Mouse (Mus musculus): Measurements from ENCODE around the gene Ap3d1. TPM values are rescaled to one million over a fixed set of nuclear protein-coding genes. Genes with fewer than 3 reads are reported as not detected.

Ap3d1 gene
- polyA plus RNA-seq, 1 experiment from 2014 or later = 57.6 TPM

GRCm38 (mm10) chr10:80677128-80677875 is 64.8 kb downstream of the Ap3d1 start:
- H3K4me2 ChIP-seq (ENCODE audit: low read depth, low read length) = peak overlapping the region; percentile 82
- H3K27ac ChIP-seq (replicated peaks; ENCODE audit: low read depth, low read length) = peak overlapping the region; percentile 94
- H3K27me3 ChIP-seq (ENCODE audit: control insufficient read depth, insufficient read depth, low read length) = no peaks in the 10 kb centered on the region
- H3K36me3 ChIP-seq (replicated peaks; ENCODE audit: control insufficient read depth, insufficient read depth, low read depth, low read length) = no peaks in the 10 kb centered on the region
- H3K9me3 ChIP-seq (replicated peaks; ENCODE audit: control insufficient read depth, low read length) = no peaks in the 10 kb centered on the region
- peak overlapping the region; percentile 41 for H3K4me3 ChIP-seq (ENCODE audit: low read depth, low read length)
- ATAC-seq (replicated peaks; ENCODE audit: insufficient number of reproducible peaks, low FRiP score, low TSS enrichment, low read depth) (no peak), DNase-seq (ENCODE audit: low spot score) (no peak)
- H3K9ac ChIP-seq (replicated peaks; ENCODE audit: low read length) = peak overlapping the region; percentile 85
- WGBS = 40% methylated on average over 9 of the region's 9 CpGs
- H3K4me1 ChIP-seq (ENCODE audit: control insufficient read depth, insufficient read depth, low read length) = peaks cover 20% of the 10 kb centered on the region

DNA sequence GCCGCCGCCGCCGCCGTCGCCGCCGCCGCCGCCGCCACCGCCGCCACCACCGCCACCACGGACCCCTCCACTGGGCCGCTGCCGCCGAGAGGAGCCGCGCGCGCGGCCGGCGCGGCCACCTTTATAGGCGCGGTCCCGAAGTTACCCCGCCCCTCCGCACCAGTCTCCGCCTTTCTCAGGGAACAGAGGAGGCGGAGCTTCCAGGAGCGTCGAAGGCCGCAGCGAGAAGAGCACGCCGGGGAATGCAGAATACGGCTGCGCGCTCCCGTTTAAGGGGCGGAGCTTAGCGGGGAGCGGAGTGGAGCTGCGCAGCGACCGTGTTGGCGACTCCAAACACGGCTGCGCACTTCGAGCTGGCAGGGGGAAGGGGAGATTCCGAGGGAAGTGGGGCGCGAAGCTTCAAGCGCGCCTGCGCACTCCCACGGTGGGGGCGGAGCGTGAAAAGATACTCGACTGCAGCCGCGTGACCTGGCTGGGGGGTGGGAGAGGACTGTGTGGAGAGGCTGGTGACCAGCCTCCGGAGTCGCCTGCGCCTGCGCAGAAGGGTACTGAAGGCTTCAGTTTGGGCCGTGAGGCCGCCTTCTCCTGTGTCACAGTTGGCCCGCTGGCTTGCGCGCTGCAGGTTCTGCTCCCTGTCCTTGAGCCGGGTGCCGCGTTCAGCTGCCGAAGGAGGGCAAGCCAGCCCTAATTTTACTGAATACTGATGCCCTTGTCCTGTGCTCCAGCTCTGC is 65.7 kb downstream of the Ap3d1 start:
- H3K9ac ChIP-seq (replicated peaks; ENCODE audit: low read length) = peak overlapping the region; percentile 97
- ATAC-seq (replicated peaks; ENCODE audit: insufficient number of reproducible peaks, low FRiP score, low TSS enrichment, low read depth) = peak; percentile 93

DNA sequence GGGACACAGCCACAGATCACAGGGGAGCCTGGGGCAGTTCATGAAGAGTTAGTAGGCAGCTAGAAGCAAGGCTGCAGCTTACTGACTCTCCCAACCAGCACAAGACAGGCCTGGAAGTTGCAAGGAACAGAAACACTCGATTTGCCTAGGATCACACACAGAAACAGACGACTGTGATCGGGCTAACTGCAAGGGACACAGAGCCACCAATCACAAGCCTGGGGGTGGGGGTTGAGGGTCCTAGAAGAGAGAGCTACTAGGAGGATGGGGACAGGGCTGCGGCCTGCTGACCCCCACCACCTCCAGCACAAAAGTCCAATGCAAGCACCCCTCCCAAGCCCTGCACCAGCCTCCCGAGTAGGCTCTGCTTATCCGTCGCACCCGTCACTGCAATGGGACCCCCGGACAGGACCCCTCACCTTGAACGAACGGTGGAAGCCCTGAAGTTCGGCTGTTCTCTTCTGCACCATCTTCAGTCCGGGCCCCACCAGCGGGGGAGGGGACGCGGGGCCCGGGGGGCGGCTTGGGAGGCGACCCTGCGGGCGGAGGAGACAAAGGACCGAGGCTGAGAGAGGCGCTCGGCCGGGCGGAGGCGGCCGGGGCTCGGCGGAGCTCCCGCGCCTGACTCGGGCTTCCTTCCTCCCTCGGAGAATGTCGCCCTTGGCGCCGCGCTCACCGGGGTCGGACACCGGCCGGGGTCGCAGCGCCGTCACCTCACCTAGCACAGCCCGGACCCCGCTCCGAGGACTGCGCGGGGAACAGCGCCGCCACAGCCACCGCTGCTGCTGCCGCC is 66.5 kb downstream of the Ap3d1 start:
- H3K9ac ChIP-seq (replicated peaks; ENCODE audit: low read length) = peak overlapping the region; percentile 97
- peaks cover 5% of the 10 kb centered on the region; the same call in 1 of the 2 replicates for H3K36me3 ChIP-seq (replicated peaks; ENCODE audit: control insufficient read depth, insufficient read depth, low read depth, low read length)
- ATAC-seq (replicated peaks; ENCODE audit: insufficient number of reproducible peaks, low FRiP score, low TSS enrichment, low read depth) (peak; percentile 20), DNase-seq (ENCODE audit: low spot score) (peak; percentile 40)
- no peaks in the 10 kb centered on the region for H3K9me3 ChIP-seq (replicated peaks; ENCODE audit: control insufficient read depth, low read length)
- under 1% methylated on average over 49 of the region's 54 CpGs for WGBS
- peak overlapping the region; percentile 77 for H3K4me2 ChIP-seq (ENCODE audit: low read depth, low read length)
- peak overlapping the region; percentile 47 for H3K27ac ChIP-seq (replicated peaks; ENCODE audit: low read depth, low read length)
- H3K4me3 ChIP-seq (ENCODE audit: low read depth, low read length) = peak overlapping the region; percentile 100
- peaks cover 20% of the 10 kb centered on the region for H3K4me1 ChIP-seq (ENCODE audit: control insufficient read depth, insufficient read depth, low read length)
- no peaks in the 10 kb centered on the region for H3K27me3 ChIP-seq (ENCODE audit: control insufficient read depth, insufficient read depth, low read length)

More for the DNA sequence above, 65.7 kb downstream of the Ap3d1 start:
- DNase-seq (ENCODE audit: low spot score) = peak; percentile 100
- WGBS = under 1% methylated on average over 59 of the region's 78 CpGs
- peaks cover 20% of the 10 kb centered on the region for H3K4me1 ChIP-seq (ENCODE audit: control insufficient read depth, insufficient read depth, low read length)
- peak overlapping the region; percentile 82 for H3K4me2 ChIP-seq (ENCODE audit: low read depth, low read length)
- H3K27ac ChIP-seq (replicated peaks; ENCODE audit: low read depth, low read length) = peak overlapping the region; percentile 94
- no peaks in the 10 kb centered on the region for H3K9me3 ChIP-seq (replicated peaks; ENCODE audit: control insufficient read depth, low read length)
- H3K27me3 ChIP-seq (ENCODE audit: control insufficient read depth, insufficient read depth, low read length) = no peaks in the 10 kb centered on the region
- no peaks in the 10 kb centered on the region for H3K36me3 ChIP-seq (replicated peaks; ENCODE audit: control insufficient read depth, insufficient read depth, low read depth, low read length)
- peak overlapping the region; percentile 100 for H3K4me3 ChIP-seq (ENCODE audit: low read depth, low read length)

DNA sequence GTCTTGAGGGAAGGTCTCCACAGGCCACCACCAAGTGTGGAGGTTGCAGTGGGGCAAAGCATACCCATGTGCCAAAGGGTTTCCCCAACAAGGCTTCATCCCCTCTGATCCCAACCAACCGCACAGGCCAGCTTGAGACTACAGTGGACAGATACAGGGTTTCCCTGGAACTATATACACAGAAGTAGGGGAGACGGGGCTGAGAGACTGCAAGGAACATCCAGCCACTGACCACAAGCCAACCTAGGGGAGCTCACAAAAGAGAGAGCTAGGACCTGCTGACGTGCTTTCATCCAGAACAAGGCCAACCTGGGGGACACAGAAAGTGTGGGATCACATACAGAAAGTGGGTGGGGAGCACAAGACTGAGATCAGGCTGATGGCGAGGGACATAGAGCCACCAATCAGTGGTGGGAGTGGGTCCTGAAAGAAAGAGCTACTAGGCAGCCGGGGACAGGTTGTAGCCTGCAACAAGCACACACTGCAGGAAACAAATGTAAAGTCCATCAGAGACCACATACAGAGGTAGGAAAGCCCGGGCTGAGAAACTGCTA is 67.1 kb downstream of the Ap3d1 start:
- peak overlapping the region; percentile 77 for H3K4me2 ChIP-seq (ENCODE audit: low read depth, low read length)
- peak overlapping the region; percentile 97 for H3K9ac ChIP-seq (replicated peaks; ENCODE audit: low read length)
- DNase-seq (ENCODE audit: low spot score) (no peak), ATAC-seq (replicated peaks; ENCODE audit: insufficient number of reproducible peaks, low FRiP score, low TSS enrichment, low read depth) (no peak)
- no peaks in the 10 kb centered on the region for H3K27me3 ChIP-seq (ENCODE audit: control insufficient read depth, insufficient read depth, low read length)
- H3K36me3 ChIP-seq (replicated peaks; ENCODE audit: control insufficient read depth, insufficient read depth, low read depth, low read length) = peaks cover 7% of the 10 kb centered on the region
- H3K9me3 ChIP-seq (replicated peaks; ENCODE audit: control insufficient read depth, low read length) = no peaks in the 10 kb centered on the region
- H3K4me1 ChIP-seq (ENCODE audit: control insufficient read depth, insufficient read depth, low read length) = peaks cover 20% of the 10 kb centered on the region
- WGBS = 33% methylated on average over 6 of the region's 6 CpGs
- peak overlapping the region; percentile 100 for H3K4me3 ChIP-seq (ENCODE audit: low read depth, low read length)
- peak overlapping the region; percentile 47; the same call in 1 of the 2 replicates for H3K27ac ChIP-seq (replicated peaks; ENCODE audit: low read depth, low read length)

- no peak overlapping the region for H3K27ac ChIP-seq (replicated peaks; ENCODE audit: low read depth, low read length)
- no peak for DNase-seq (ENCODE audit: low spot score)
- WGBS = 61% methylated on average over 5 of the region's 5 CpGs
Observed at GRCm38 (mm10) chr10:80674161-80674711, 67.8 kb downstream of the Ap3d1 start.

DNA sequence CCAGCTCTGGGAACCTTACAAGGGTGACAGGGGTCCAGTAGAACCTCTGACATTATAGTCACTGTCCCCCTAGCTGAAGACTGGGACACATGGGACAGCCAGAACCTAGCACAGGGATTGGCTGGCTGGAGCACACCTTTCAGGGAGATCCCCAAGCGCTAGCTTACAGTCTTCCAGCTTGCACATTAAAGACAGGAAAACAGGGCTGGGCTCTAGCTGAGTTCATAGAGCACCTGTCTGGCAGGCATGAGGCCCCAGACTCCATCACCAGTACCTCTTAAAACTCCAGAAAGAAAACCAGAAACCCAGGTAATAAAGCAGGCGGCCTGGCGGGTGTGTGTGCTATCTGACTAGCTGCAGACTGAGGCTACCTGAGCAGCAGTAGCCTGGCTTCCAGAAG is 68.4 kb downstream of the Ap3d1 start:
- no peak overlapping the region for H3K4me3 ChIP-seq (ENCODE audit: low read depth, low read length)
- H3K27ac ChIP-seq (replicated peaks; ENCODE audit: low read depth, low read length) = no peak overlapping the region

More at GRCm38 (mm10) chr10:80674161-80674711, 67.8 kb downstream of the Ap3d1 start:
- H3K27me3 ChIP-seq (ENCODE audit: control insufficient read depth, insufficient read depth, low read length) = no peaks in the 10 kb centered on the region
- no peaks in the 10 kb centered on the region for H3K9me3 ChIP-seq (replicated peaks; ENCODE audit: control insufficient read depth, low read length)
- no peak for ATAC-seq (replicated peaks; ENCODE audit: insufficient number of reproducible peaks, low FRiP score, low TSS enrichment, low read depth)
- peaks cover 12% of the 10 kb centered on the region for H3K36me3 ChIP-seq (replicated peaks; ENCODE audit: control insufficient read depth, insufficient read depth, low read depth, low read length)
- peak overlapping the region; percentile 97 for H3K9ac ChIP-seq (replicated peaks; ENCODE audit: low read length)
- peak overlapping the region; percentile 77 for H3K4me2 ChIP-seq (ENCODE audit: low read depth, low read length)
- H3K4me3 ChIP-seq (ENCODE audit: low read depth, low read length) = peak overlapping the region; percentile 100
- peaks cover 20% of the 10 kb centered on the region for H3K4me1 ChIP-seq (ENCODE audit: control insufficient read depth, insufficient read depth, low read length)

GRCm38 (mm10) chr10:80671936-80672690 is 70.0 kb downstream of the Ap3d1 start:
- Histone ChIP-seq H3K36me3 (replicated peaks; ENCODE audit: control insufficient read depth, insufficient read depth, low read depth, low read length) (peaks cover 24% of the 10 kb centered on the region), H3K4me2 (ENCODE audit: low read depth, low read length) (no peak overlapping the region), H3K4me1 (ENCODE audit: control insufficient read depth, insufficient read depth, low read length) (peaks cover 13% of the 10 kb centered on the region), H3K9ac (replicated peaks; ENCODE audit: low read length) (no peak overlapping the region), H3K27me3 (ENCODE audit: control insufficient read depth, insufficient read depth, low read length) (no peaks in the 10 kb centered on the region), H3K4me3 (ENCODE audit: low read depth, low read length) (no peak overlapping the region), H3K9me3 (replicated peaks; ENCODE audit: control insufficient read depth, low read length) (no peaks in the 10 kb centered on the region), H3K27ac (replicated peaks; ENCODE audit: low read depth, low read length) (no peak overlapping the region)
- DNase-seq (ENCODE audit: low spot score) (no peak), ATAC-seq (replicated peaks; ENCODE audit: insufficient number of reproducible peaks, low FRiP score, low TSS enrichment, low read depth) (no peak)
- WGBS = 77% methylated on average over 11 of the region's 11 CpGs

More for the DNA sequence above, 68.4 kb downstream of the Ap3d1 start:
- Histone ChIP-seq H3K9me3 (replicated peaks; ENCODE audit: control insufficient read depth, low read length) (no peaks in the 10 kb centered on the region), H3K27me3 (ENCODE audit: control insufficient read depth, insufficient read depth, low read length) (no peaks in the 10 kb centered on the region), H3K36me3 (replicated peaks; ENCODE audit: control insufficient read depth, insufficient read depth, low read depth, low read length) (peaks cover 16% of the 10 kb centered on the region), H3K9ac (replicated peaks; ENCODE audit: low read length) (peak overlapping the region; percentile 97), H3K4me1 (ENCODE audit: control insufficient read depth, insufficient read depth, low read length) (peaks cover 20% of the 10 kb centered on the region), H3K4me2 (ENCODE audit: low read depth, low read length) (no peak overlapping the region; the same call in 1 of the 2 replicates)
- ATAC-seq (replicated peaks; ENCODE audit: insufficient number of reproducible peaks, low FRiP score, low TSS enrichment, low read depth) (no peak), DNase-seq (ENCODE audit: low spot score) (no peak)
- WGBS = 89% methylated on average over 3 of the region's 3 CpGs
